8 mouse cellular contexts compared by ENCODE assay signal in genomic region chr9:65576861-65577510, GRCm38 (mm10). TPM values are rescaled to one million over a fixed set of nuclear protein-coding genes. Genes with fewer than 3 reads are reported as not detected.
DNase-seq lines count a peak whose midpoint lies in the region; ATAC-seq and TF ChIP-seq lines count a peak whose summit lies in the region.

No protein-coding gene starts in this region.

- no peaks in the 10 kb centered on the region for H3K9me3 ChIP-seq in forebrain, embryonic 10.5 days
- H3K9me3 ChIP-seq in forebrain, embryonic 11.5 days (ENCODE audit: control insufficient read depth, low read length), result no peaks in the 10 kb centered on the region
- H3K9me3 ChIP-seq in megakaryocyte, embryonic 14.5 days, result no peaks in the 10 kb centered on the region
- no peaks in the 10 kb centered on the region for H3K9me3 ChIP-seq in hindbrain, postnatal 0 days (ENCODE audit: low read length)
- H3K9me3 ChIP-seq in midbrain, postnatal 0 days (ENCODE audit: low read length), result no peaks in the 10 kb centered on the region

- DNase-seq in forebrain, embryonic 10.5 days (ENCODE audit: extremely low spot score, low spot score), result no peak
- DNase-seq in forebrain, embryonic 11.5 days (ENCODE audit: low spot score), result no peak
- DNase-seq in gastrocnemius, adult 2 months, result peak; percentile 63
- DNase-seq in hindbrain, postnatal 0 days (ENCODE audit: low spot score), result peak; percentile 41
- peak; percentile 65 to 74 for DNase-seq in urinary bladder, postnatal 4 days (ENCODE audit: low spot score in 2 of 2)
- DNase-seq in midbrain, postnatal 0 days (ENCODE audit: low spot score), result no peak

- no peak overlapping the region for H3K4me3 ChIP-seq in forebrain, embryonic 10.5 days
- no peak overlapping the region for H3K4me3 ChIP-seq in forebrain, embryonic 11.5 days (ENCODE audit: low read depth, low read length)
- H3K4me3 ChIP-seq in megakaryocyte, embryonic 14.5 days (replicated peaks), result peak overlapping the region; percentile 93
- peak overlapping the region; percentile 87 for H3K4me3 ChIP-seq in gastrocnemius, adult 2 months
- no peak overlapping the region for H3K4me3 ChIP-seq in hindbrain, postnatal 0 days (ENCODE audit: low read length)
- no peak overlapping the region for H3K4me3 ChIP-seq in midbrain, postnatal 0 days (ENCODE audit: low read depth, low read length)

- no peak overlapping the region for H3K4me2 ChIP-seq in forebrain, embryonic 11.5 days (ENCODE audit: low read depth, low read length, severe bottlenecking)
- H3K4me2 ChIP-seq in hindbrain, postnatal 0 days (ENCODE audit: low read depth, low read length), result peak overlapping the region; percentile 26
- H3K4me2 ChIP-seq in midbrain, postnatal 0 days (ENCODE audit: low read depth, low read length, poor library complexity, severe bottlenecking), result no peak overlapping the region

- peaks cover 59% of the 10 kb centered on the region for H3K4me1 ChIP-seq in forebrain, embryonic 10.5 days
- peaks cover 8% of the 10 kb centered on the region; the same call in 1 of the 2 replicates for H3K4me1 ChIP-seq in forebrain, embryonic 11.5 days (replicated peaks; ENCODE audit: control insufficient read depth, insufficient read depth, low read length)
- H3K4me1 ChIP-seq in megakaryocyte, embryonic 14.5 days, result peaks cover 64% of the 10 kb centered on the region
- peaks cover 8% of the 10 kb centered on the region; the same call in 1 of the 2 replicates for H3K4me1 ChIP-seq in hindbrain, postnatal 0 days (ENCODE audit: insufficient read depth, low read length)
- H3K4me1 ChIP-seq in midbrain, postnatal 0 days (ENCODE audit: insufficient read depth, low read length), result peaks cover 2% of the 10 kb centered on the region; the same call in 1 of the 2 replicates

- TF ChIP-seq CTCF in gastrocnemius, adult 2 months (IDR thresholded peaks at IDR 0.05), result no peak
- no peak for TF ChIP-seq CTCF in hindbrain, postnatal 0 days (IDR thresholded peaks at IDR 0.05; ENCODE audit: low read depth)
- TF ChIP-seq CTCF in midbrain, postnatal 0 days (IDR thresholded peaks at IDR 0.05), result no peak

- no peak for ATAC-seq in forebrain, embryonic 11.5 days (replicated peaks; ENCODE audit: low FRiP score)
- ATAC-seq in megakaryocyte, adult 5-6 weeks (ENCODE audit: poor library complexity, severe bottlenecking), result no peak
- ATAC-seq in hindbrain, postnatal 0 days, result no peak
- no peak for ATAC-seq in midbrain, postnatal 0 days (ENCODE audit: low FRiP score)

- H3K27me3 ChIP-seq in forebrain, embryonic 10.5 days (ENCODE audit: poor library complexity, severe bottlenecking), result 0 out of 2 replicates have a peak, but pooled peaks cover 8% of the 10 kb centered on the region
- no peaks in the 10 kb centered on the region for H3K27me3 ChIP-seq in forebrain, embryonic 11.5 days (ENCODE audit: control insufficient read depth, insufficient read depth, low read length)
- H3K27me3 ChIP-seq in megakaryocyte, embryonic 14.5 days (replicated peaks), result no peaks in the 10 kb centered on the region
- no peaks in the 10 kb centered on the region for H3K27me3 ChIP-seq in hindbrain, postnatal 0 days (ENCODE audit: insufficient read depth, low read length)
- no peaks in the 10 kb centered on the region for H3K27me3 ChIP-seq in midbrain, postnatal 0 days (ENCODE audit: insufficient read depth, low read length)

- peak overlapping the region; percentile 54; the same call in 1 of the 2 replicates for H3K27ac ChIP-seq in forebrain, embryonic 10.5 days
- no peak overlapping the region for H3K27ac ChIP-seq in forebrain, embryonic 11.5 days (ENCODE audit: low read depth, low read length)
- peak overlapping the region; percentile 79 for H3K27ac ChIP-seq in gastrocnemius, adult 2 months
- no peak overlapping the region; the same call in 1 of the 2 replicates for H3K27ac ChIP-seq in hindbrain, postnatal 0 days
- H3K27ac ChIP-seq in midbrain, postnatal 0 days (ENCODE audit: low read depth, low read length), result no peak overlapping the region

- intact Hi-C loops in gastrocnemius, adult 2 months (cut with DNase I), result loop anchor here (5.0 kb wide), 1 partner anchor 35 kb away; no protein-coding TSS in a partner anchor

- H3K9ac ChIP-seq in forebrain, embryonic 11.5 days (ENCODE audit: low read length), result no peak overlapping the region
- H3K9ac ChIP-seq in hindbrain, postnatal 0 days (replicated peaks; ENCODE audit: low read length), result no peak overlapping the region
- no peak overlapping the region for H3K9ac ChIP-seq in midbrain, postnatal 0 days (replicated peaks; ENCODE audit: low read length, poor library complexity, severe bottlenecking)

- peaks cover 7% of the 10 kb centered on the region for H3K36me3 ChIP-seq in forebrain, embryonic 10.5 days (replicated peaks)
- no peaks in the 10 kb centered on the region; the same call in 1 of the 2 replicates for H3K36me3 ChIP-seq in forebrain, embryonic 11.5 days (ENCODE audit: control insufficient read depth, insufficient read depth, low read length)
- peaks cover 66% of the 10 kb centered on the region for H3K36me3 ChIP-seq in megakaryocyte, embryonic 14.5 days (replicated peaks; ENCODE audit: low read length)
- no peaks in the 10 kb centered on the region for H3K36me3 ChIP-seq in hindbrain, postnatal 0 days (ENCODE audit: insufficient read depth, low read length)
- H3K36me3 ChIP-seq in midbrain, postnatal 0 days (ENCODE audit: insufficient read depth, low read length), result no peaks in the 10 kb centered on the region

- WGBS in forebrain, embryonic 10.5 days, result 43% methylated on average over 7 of the region's 7 CpGs
- 38% methylated on average over 7 of the region's 7 CpGs for WGBS in forebrain, embryonic 11.5 days
- 19% methylated on average over 7 of the region's 7 CpGs for WGBS in hindbrain, postnatal 0 days
- 25% methylated on average over 7 of the region's 7 CpGs for WGBS in midbrain, postnatal 0 days

RNA-seq across cellular contexts. Expression of gene Plekho2, which starts 2.9 kb away (rescaled TPM):
- polyA plus RNA-seq in forebrain, embryonic 10.5 days (2016; fragmentation: Nextera tagmentation; extraction: Ambion mirVana), result 11.1 and 11.9 TPM in 2 replicates
- polyA plus RNA-seq in forebrain, embryonic 11.5 days (2014; fragmentation: Nextera tagmentation; extraction: Ambion mirVana), result 8.3 and 8.8 TPM in 2 replicates
- polyA plus RNA-seq in megakaryocyte, embryonic 14.5 days (2012; ENCODE audit: insufficient read depth, low replicate concordance), result 198 and 329 TPM in 2 replicates
- total RNA-seq in megakaryocyte, adult 5-6 weeks (2015), result 59.1 and 68.1 TPM in 2 replicates
- 52.5 and 60.6 TPM in 2 replicates for total RNA-seq in megakaryocyte, adult 5-6 weeks (2017)
- 1 to 10 TPM; 4.4 to 4.5 TPM for total RNA-seq in gastrocnemius, adult 2 months (2021)
- 12.7 and 17.9 TPM in 2 replicates for total RNA-seq in hindbrain, postnatal 0 days (2014; rRNA removed)
- 7.0 and 7.8 TPM in 2 replicates for polyA plus RNA-seq in hindbrain, postnatal 0 days (2015; fragmentation: Nextera tagmentation; extraction: Ambion mirVana)
- 7.5 and 9.0 TPM in 2 replicates for total RNA-seq in midbrain, postnatal 0 days (2014; rRNA removed)
- polyA plus RNA-seq in midbrain, postnatal 0 days (2015; fragmentation: Nextera tagmentation; extraction: Ambion mirVana), result 3.1 and 3.8 TPM in 2 replicates

RNA-seq across cellular contexts. Expression of gene Pif1, which starts 10.0 kb away (rescaled TPM):
- polyA plus RNA-seq in forebrain, embryonic 10.5 days (2016; fragmentation: Nextera tagmentation; extraction: Ambion mirVana), result 30.9 and 31.9 TPM in 2 replicates
- polyA plus RNA-seq in forebrain, embryonic 11.5 days (2014; fragmentation: Nextera tagmentation; extraction: Ambion mirVana), result 26.2 and 31.8 TPM in 2 replicates
- polyA plus RNA-seq in megakaryocyte, embryonic 14.5 days (2012; ENCODE audit: insufficient read depth, low replicate concordance), result 3.9 and 6.9 TPM in 2 replicates
- 12.1 and 12.6 TPM in 2 replicates for total RNA-seq in megakaryocyte, adult 5-6 weeks (2015)
- total RNA-seq in megakaryocyte, adult 5-6 weeks (2017), result 12.7 and 16.9 TPM in 2 replicates
- not detected for total RNA-seq in gastrocnemius, adult 2 months (2021)
- total RNA-seq in hindbrain, postnatal 0 days (2014; rRNA removed), result 3.5 and 15.2 TPM in 2 replicates
- 2.4 and 2.9 TPM in 2 replicates for polyA plus RNA-seq in hindbrain, postnatal 0 days (2015; fragmentation: Nextera tagmentation; extraction: Ambion mirVana)
- total RNA-seq in midbrain, postnatal 0 days (2014; rRNA removed), result 0.99 and 2.2 TPM in 2 replicates
- 0.33 and 0.77 TPM in 2 replicates for polyA plus RNA-seq in midbrain, postnatal 0 days (2015; fragmentation: Nextera tagmentation; extraction: Ambion mirVana)

RNA-seq across cellular contexts. Expression of gene Rbpms2, which starts 52.5 kb away (rescaled TPM):
- polyA plus RNA-seq in forebrain, embryonic 10.5 days (2016; fragmentation: Nextera tagmentation; extraction: Ambion mirVana), result 24.2 and 24.7 TPM in 2 replicates
- 20.3 and 23.6 TPM in 2 replicates for polyA plus RNA-seq in forebrain, embryonic 11.5 days (2014; fragmentation: Nextera tagmentation; extraction: Ambion mirVana)
- 500 and 536 TPM in 2 replicates for polyA plus RNA-seq in megakaryocyte, embryonic 14.5 days (2012; ENCODE audit: insufficient read depth, low replicate concordance)
- total RNA-seq in megakaryocyte, adult 5-6 weeks (2015), result 0.45 TPM in 1 of 2 replicates, not detected in the other
- not detected in 2 replicates for total RNA-seq in megakaryocyte, adult 5-6 weeks (2017)
- 1 to 10 TPM in 1 of 2 experiments, under 1 TPM in 1; 0.99 to 1.8 TPM for total RNA-seq in gastrocnemius, adult 2 months (2021)
- 3.3 and 5.9 TPM in 2 replicates for total RNA-seq in hindbrain, postnatal 0 days (2014; rRNA removed)
- 3.8 and 5.1 TPM in 2 replicates for polyA plus RNA-seq in hindbrain, postnatal 0 days (2015; fragmentation: Nextera tagmentation; extraction: Ambion mirVana)
- total RNA-seq in midbrain, postnatal 0 days (2014; rRNA removed), result 3.1 and 5.8 TPM in 2 replicates
- polyA plus RNA-seq in midbrain, postnatal 0 days (2015; fragmentation: Nextera tagmentation; extraction: Ambion mirVana), result 3.4 and 3.7 TPM in 2 replicates

RNA-seq across cellular contexts. Expression of gene Ankdd1a, which starts 57.0 kb away (rescaled TPM):
- not detected in 2 replicates for polyA plus RNA-seq in forebrain, embryonic 10.5 days (2016; fragmentation: Nextera tagmentation; extraction: Ambion mirVana)
- polyA plus RNA-seq in forebrain, embryonic 11.5 days (2014; fragmentation: Nextera tagmentation; extraction: Ambion mirVana), result 0.20 TPM in 1 of 2 replicates, not detected in the other
- 2.0 TPM in 1 of 2 replicates, not detected in the other for polyA plus RNA-seq in megakaryocyte, embryonic 14.5 days (2012; ENCODE audit: insufficient read depth, low replicate concordance)
- total RNA-seq in megakaryocyte, adult 5-6 weeks (2015), result not detected in 2 replicates
- 0.08 TPM in 1 of 2 replicates, not detected in the other for total RNA-seq in megakaryocyte, adult 5-6 weeks (2017)
- not detected for total RNA-seq in gastrocnemius, adult 2 months (2021)
- 3.7 and 5.9 TPM in 2 replicates for total RNA-seq in hindbrain, postnatal 0 days (2014; rRNA removed)
- polyA plus RNA-seq in hindbrain, postnatal 0 days (2015; fragmentation: Nextera tagmentation; extraction: Ambion mirVana), result 0.81 and 1.2 TPM in 2 replicates
- 5.4 and 5.5 TPM in 2 replicates for total RNA-seq in midbrain, postnatal 0 days (2014; rRNA removed)
- 1.4 TPM in 2 replicates for polyA plus RNA-seq in midbrain, postnatal 0 days (2015; fragmentation: Nextera tagmentation; extraction: Ambion mirVana)

Comparison
In these comparisons a context has a peak if more than half of its experiments do, and no peak if none do; other contexts are left out.
1. H3K27ac ChIP-seq: peak in forebrain, embryonic 10.5 days (single experiment) and gastrocnemius, adult 2 months (single experiment); none in forebrain, embryonic 11.5 days (single experiment), hindbrain, postnatal 0 days (single experiment) and midbrain, postnatal 0 days (single experiment).
2. DNase-seq: peak in gastrocnemius, adult 2 months (single experiment), hindbrain, postnatal 0 days (single experiment) and urinary bladder, postnatal 4 days (2 of 2); none in forebrain, embryonic 10.5 days (single experiment), forebrain, embryonic 11.5 days (single experiment) and midbrain, postnatal 0 days (single experiment).
3. H3K4me3 ChIP-seq: peak in megakaryocyte, embryonic 14.5 days (single experiment) and gastrocnemius, adult 2 months (single experiment); none in forebrain, embryonic 10.5 days (single experiment), forebrain, embryonic 11.5 days (single experiment), hindbrain, postnatal 0 days (single experiment) and midbrain, postnatal 0 days (single experiment).
4. RNA of gene Plekho2, which starts 2.9 kb away (polyA plus RNA-seq): 198 to 329 TPM in megakaryocyte, embryonic 14.5 days; 11.1 to 11.9 TPM in forebrain, embryonic 10.5 days, 8.3 to 8.8 TPM in forebrain, embryonic 11.5 days, 7.0 to 7.8 TPM in hindbrain, postnatal 0 days and 3.1 to 3.8 TPM in midbrain, postnatal 0 days; every median in the first group is over 10 times any median in the second.
5. RNA of gene Rbpms2, which starts 52.5 kb away (polyA plus RNA-seq): 500 to 536 TPM in megakaryocyte, embryonic 14.5 days; 24.2 to 24.7 TPM in forebrain, embryonic 10.5 days, 20.3 to 23.6 TPM in forebrain, embryonic 11.5 days, 3.8 to 5.1 TPM in hindbrain, postnatal 0 days and 3.4 to 3.7 TPM in midbrain, postnatal 0 days; every median in the first group is over 10 times any median in the second.